Mouse (Mus musculus) kidney, postnatal 25 days (tissue): Measurements from ENCODE around the gene 2410131K14Rik.

Experiments
- DNase-seq, 2 experiments: peaks; one replicate each; pipeline ENCODE4 v3.0.0; 2021; ENCODE audit warnings: mixed read lengths in 2 of 2

Gene 2410131K14Rik

GRCm38 (mm10) chr5:118262418-118262817, 17.4 kb downstream of the 2410131K14Rik start:
- no peak for DNase-seq

DNA sequence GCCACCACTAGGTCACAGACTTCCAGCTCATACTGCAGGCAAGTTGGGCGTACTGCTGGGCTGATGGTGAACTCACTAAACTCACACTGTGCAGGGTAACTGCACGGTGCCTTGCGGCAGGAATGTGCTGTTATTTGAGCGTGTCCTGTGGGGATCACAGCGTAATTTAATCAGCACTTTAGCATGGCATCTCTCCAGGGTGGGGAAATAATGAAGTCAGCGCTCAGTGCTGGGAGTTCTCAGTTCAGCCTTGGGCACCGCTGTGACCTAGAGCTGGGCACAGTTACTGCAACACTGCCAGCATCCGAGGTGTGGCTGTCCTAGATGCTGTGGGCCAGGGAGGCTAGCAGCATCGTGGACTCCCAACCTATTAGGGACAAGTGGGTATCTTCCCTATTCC, 19.3 kb downstream of the 2410131K14Rik start:
- no peak for DNase-seq

DNA sequence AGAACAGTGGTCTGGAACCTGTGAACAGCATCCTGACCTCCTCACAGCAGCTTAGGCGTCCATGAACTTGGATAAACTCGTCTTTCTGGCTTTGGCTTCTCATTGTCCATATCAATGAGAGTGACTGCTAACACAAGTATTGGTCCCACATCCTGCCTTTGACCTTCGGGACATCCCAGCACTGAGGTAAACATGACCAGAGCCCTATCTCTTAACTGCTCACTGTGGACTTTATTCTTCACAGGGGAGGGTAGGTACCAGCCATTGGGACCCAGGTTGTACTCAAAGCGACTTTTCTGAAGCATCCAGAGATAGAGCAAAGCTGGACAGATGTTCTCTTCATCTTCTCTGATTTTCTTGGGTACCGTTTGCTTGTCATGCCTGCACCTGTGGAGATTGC, 20.3 kb downstream of the 2410131K14Rik start:
- DNase-seq = no peak

DNA sequence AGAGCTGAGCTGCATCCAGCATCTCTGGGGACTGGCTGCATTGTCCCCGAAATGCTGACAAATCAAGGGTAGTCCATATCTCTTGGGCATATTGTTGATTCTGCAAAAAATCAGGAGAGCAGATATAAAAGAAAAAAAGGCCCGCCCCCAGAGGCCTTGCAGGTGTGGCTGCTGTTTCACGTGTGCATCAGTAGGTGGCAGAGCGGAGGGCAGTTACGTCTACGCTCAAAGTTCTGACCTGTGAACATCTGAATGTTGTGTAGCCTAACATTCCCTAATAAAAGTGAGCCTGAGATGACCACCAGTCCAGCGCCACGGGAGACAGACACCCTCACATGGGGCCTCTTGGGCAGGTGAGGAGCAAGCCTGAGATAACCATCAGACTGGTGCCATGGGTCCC, 21.3 kb downstream of the 2410131K14Rik start:
- peak in 1 of 2 experiments; percentile 24 for DNase-seq

- DNase-seq = peak; percentile 83 to 90
Observed at GRCm38 (mm10) chr5:118268987-118269386, 24.0 kb downstream of the 2410131K14Rik start.

GRCm38 (mm10) chr5:118271449-118272110, 26.6 kb downstream of the 2410131K14Rik start:
- DNase-seq = no peak

GRCm38 (mm10) chr5:118273446-118273845, 28.4 kb downstream of the 2410131K14Rik start:
- no peak for DNase-seq

DNA sequence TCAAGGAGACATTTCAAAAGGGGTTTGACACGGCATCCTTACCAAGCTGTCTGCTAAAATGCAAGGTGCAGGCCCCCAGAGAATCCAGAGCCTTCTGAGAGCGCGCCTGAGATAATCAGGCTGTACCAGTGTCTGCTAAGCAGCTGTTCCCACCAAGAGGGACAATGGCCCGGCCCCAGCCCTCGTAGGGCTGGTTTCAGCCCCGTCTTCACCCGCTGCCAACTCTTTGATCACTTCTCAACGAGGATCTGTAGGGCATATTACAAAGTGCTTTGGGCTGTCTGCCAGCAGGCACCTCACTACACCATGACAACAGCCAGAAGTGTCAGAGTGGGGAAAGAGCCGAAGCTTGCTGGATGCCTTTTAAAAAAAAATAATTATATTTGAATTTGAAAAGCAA, 29.5 kb downstream of the 2410131K14Rik start:
- no peak for DNase-seq

DNA sequence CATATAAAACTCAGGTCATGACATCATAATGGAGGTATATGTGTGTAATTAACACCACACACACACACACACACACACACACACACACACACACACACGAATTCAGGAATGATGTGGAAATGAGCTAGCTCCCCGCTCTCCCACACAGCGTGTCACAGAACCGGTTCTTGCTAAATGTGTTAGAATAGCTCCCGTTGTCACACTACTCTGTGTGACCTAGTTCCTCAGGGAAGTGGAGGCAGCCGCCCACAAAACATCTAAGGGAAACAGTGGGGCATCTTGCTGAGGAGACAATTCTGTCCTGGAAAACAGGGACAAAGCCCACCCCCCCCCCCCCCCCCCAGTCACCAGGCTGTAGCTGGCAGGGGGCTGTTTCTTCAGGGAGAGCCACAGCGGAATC, 31.3 kb downstream of the 2410131K14Rik start:
- no peak for DNase-seq

GRCm38 (mm10) chr5:118276711-118277110, 31.7 kb downstream of the 2410131K14Rik start:
- DNase-seq = no peak

GRCm38 (mm10) chr5:118277741-118278495, 32.9 kb downstream of the 2410131K14Rik start:
- DNase-seq = no peak

GRCm38 (mm10) chr5:118291453-118291852, 46.4 kb downstream of the 2410131K14Rik start:
- no peak for DNase-seq

- no peak for DNase-seq
Observed at GRCm38 (mm10) chr5:118292476-118292875, 47.4 kb downstream of the 2410131K14Rik start.

GRCm38 (mm10) chr5:118294086-118294864, 49.2 kb downstream of the 2410131K14Rik start:
- DNase-seq = peak; percentile 93 to 95

DNA sequence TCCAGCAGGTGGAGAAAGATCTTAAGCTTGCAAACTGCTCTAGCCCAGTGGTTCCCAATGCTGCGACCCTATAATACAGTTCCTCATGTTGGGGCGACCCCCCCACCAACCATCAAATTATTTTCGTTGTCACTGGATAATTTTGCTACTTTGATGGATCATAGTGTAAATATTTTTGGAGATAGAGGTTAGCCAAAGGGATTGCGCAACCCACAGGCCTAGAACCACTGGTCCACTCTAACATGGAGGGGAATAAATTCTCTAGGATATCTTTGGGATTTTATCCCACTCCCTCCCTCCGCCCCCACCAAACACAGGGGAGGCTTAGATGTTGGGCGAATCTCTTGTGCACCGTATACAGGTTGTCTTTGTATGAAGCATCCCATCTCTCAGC, 49.8 kb downstream of the 2410131K14Rik start:
- DNase-seq = no peak

GRCm38 (mm10) chr5:118297338-118297746, 52.3 kb downstream of the 2410131K14Rik start:
- peak in 1 of 2 experiments; percentile 72 for DNase-seq

DNA sequence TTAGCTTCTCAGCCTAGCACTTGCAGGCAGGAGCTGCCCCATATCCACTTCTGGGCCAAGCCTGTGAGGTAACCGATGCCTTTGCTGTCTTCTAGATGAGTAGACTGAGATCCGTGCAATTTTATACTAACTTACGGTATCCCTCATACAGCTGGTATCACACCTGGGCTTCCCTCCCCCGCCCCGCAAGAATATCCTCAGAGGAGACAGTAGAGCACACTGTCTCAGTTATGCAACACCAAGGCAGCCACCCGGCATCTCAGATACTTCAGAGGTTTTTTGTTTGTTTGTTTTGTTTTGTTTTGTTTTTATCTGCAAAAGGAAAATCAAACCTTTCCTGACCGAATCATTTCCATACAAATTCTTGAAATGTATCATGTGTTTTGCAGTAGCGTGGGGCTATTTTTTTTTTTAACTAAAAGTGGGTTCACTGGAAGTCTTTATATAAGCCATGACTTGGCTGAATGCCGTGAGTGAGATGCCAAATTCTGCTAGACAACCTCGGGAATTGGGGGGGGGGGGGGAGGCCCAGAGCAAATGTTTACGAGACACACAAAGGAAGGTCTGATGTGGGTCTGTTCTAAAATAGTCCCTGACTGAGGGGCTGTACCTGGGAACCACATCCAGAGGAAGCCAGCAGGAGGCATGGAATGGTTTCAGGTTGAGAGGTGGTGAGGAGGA, 54.8 kb downstream of the 2410131K14Rik start:
- DNase-seq = no peak

DNA sequence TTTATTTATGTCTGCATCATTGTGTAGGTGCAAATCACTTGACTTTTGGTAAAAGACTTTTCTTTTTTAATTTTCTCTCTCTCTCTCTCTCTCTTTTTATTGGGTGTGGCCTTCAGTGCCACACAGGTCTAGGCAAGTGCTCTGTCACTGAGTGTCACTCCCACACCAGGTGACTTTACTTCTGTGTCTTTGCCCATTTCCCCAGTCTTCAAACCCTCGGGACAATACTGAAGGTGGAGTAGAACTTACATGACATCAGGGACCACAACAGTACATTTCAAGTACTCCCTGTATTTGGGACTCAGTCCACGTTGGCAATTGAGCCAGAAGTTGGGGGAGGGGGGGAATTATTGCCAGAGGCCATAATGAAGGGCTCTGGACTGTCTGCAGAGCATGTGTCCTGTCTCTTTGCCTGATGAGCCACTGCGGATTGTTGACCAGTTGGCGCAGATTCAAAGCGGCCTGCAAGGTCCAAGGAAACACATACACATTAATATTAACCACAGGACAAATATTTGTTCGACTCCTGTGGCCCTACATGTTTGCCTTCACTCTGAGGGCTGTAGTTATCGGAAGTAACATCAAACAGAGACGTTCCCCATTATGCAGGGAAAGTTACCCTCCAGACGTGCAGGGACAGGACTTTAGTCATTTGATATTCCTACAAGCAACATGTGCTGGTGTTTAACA, 57.6 kb downstream of the 2410131K14Rik start:
- DNase-seq = peak; percentile 45 to 51

DNA sequence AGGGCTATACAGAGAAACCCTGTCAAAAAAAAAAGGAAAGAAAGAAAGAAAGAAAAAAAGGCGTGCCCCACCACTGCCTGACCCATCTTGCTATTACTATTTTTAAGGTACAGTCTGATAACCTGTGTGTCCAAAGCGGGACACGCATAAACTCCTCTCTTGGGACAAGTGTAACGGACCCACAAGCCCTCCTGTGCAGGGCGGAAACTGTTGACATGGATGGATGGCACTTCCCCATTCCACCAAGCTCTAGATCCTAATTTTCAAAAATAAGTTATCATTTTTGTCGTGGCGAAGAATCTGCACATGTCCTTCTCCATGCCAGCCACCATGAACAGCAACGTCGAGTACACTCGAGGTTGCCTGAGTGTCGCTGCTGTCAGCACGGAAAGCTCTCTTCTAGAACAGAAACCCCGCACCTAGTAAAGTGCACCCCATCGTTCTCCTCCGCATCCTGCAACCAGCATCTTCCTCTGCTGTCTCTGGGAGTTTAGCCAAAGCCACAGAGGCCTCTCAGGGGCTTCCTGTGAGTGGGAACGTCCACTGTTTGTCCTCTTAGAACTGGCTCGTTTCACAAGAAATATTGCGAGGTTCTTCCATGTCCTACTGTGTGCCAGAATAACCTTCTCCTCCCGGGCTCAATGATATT, 60.1 kb downstream of the 2410131K14Rik start:
- DNase-seq = no peak

DNA sequence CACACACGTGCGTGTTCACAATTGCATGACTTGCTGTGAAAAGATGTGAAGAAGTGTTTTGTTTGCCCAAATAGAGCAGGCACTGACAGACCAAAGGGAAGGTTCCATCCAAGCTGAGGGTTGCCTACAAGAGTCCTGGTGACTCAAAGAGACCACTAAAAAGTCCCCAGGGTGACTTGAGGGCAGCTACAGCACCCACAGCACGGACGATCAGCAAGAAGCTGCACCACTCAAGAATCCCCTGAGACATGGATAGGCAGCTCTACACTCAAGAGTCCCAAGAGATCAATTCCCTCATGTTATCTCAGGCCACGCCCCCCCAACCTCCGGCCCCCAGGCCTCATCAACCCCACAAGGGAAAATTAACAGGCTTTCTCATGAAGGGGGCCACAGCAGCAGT, 65.4 kb downstream of the 2410131K14Rik start:
- DNase-seq = no peak

- DNase-seq = no peak
Observed at GRCm38 (mm10) chr5:118311251-118311650, 66.2 kb downstream of the 2410131K14Rik start.

DNA sequence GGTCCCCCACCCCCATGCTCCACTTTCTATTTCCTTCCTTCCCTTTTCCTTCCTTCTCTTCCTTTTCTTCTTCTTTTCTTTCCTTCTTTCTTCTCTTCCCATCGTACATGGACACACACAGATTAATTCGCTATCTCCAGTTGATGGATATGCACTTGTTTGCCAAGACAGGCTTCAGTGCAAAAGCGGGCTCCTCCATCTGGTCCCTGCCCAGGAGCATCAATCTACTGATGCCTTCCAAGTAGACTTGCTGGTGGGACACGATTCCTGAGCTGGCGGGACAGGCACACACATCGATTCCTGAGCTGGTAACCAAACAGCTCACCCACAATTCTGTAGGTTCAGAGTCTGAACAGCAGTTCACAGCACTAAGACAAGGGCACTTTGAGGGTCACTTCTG, 68.7 kb downstream of the 2410131K14Rik start:
- no peak for DNase-seq
